Mouse (Mus musculus): Measurements from ENCODE around the gene 3110082I17Rik. TPM values are rescaled to one million over a fixed set of nuclear protein-coding genes. Genes with fewer than 3 reads are reported as not detected.

The 3110082I17Rik gene
- polyA plus RNA-seq, 1 experiment from 2014 or later = 35.6 TPM

GRCm38 (mm10) chr5:139382760-139383159 is 77.6 kb downstream of the 3110082I17Rik start:
- Histone ChIP-seq H3K27me3 (no peaks in the 10 kb centered on the region), H3K4me1 (peaks cover 43% of the 10 kb centered on the region), H3K4me3 (no peak overlapping the region), H3K27ac (0 out of 2 replicates have a peak overlapping the region, but pooled peaks have one; percentile 53), H3K4me2 (no peak overlapping the region; the same call in 1 of the 2 replicates), H3K9me3 (no peaks in the 10 kb centered on the region), H3K9ac (no peak overlapping the region; the same call in 1 of the 2 replicates), H3K36me3 (no peaks in the 10 kb centered on the region)
- ATAC-seq (ENCODE audit: insufficient number of reproducible peaks, insufficient read depth, low FRiP score, low TSS enrichment, low read depth) = no peak
- WGBS = 79% methylated on average over 8 of the region's 8 CpGs

GRCm38 (mm10) chr5:139381586-139382513 is 78.5 kb downstream of the 3110082I17Rik start:
- no peaks in the 10 kb centered on the region for H3K9me3 ChIP-seq
- ATAC-seq (ENCODE audit: insufficient number of reproducible peaks, insufficient read depth, low FRiP score, low TSS enrichment, low read depth) = no peak
- H3K9ac ChIP-seq = peak overlapping the region; percentile 22
- no peak overlapping the region for H3K4me2 ChIP-seq
- H3K27ac ChIP-seq = 0 out of 2 replicates have a peak overlapping the region, but pooled peaks have one; percentile 53
- WGBS = 77% methylated on average over 18 of the region's 18 CpGs
- H3K27me3 ChIP-seq = no peaks in the 10 kb centered on the region
- peaks cover 49% of the 10 kb centered on the region for H3K4me1 ChIP-seq
- H3K36me3 ChIP-seq = no peaks in the 10 kb centered on the region
- H3K4me3 ChIP-seq = no peak overlapping the region

- no peaks in the 10 kb centered on the region for H3K9me3 ChIP-seq
- H3K4me1 ChIP-seq = peaks cover 51% of the 10 kb centered on the region
- WGBS = under 1% methylated on average over 73 of the region's 73 CpGs
- H3K27me3 ChIP-seq = no peaks in the 10 kb centered on the region
- peak; percentile 74; the same call in 1 of the 2 replicates for ATAC-seq (ENCODE audit: insufficient number of reproducible peaks, insufficient read depth, low FRiP score, low TSS enrichment, low read depth)
- H3K4me3 ChIP-seq = peak overlapping the region; percentile 64
- H3K4me2 ChIP-seq = peak overlapping the region; percentile 90
- 0 out of 2 replicates have a peak overlapping the region, but pooled peaks have one; percentile 2 for H3K27ac ChIP-seq
- peak overlapping the region; percentile 77 for H3K9ac ChIP-seq
- no peaks in the 10 kb centered on the region for H3K36me3 ChIP-seq
These were observed 79.7 kb downstream of the 3110082I17Rik start for GRCm38 (mm10) chr5:139380385-139381248.

- ATAC-seq (ENCODE audit: insufficient number of reproducible peaks, insufficient read depth, low FRiP score, low TSS enrichment, low read depth) = 0 out of 2 replicates have a peak, but pooled peaks have one; percentile 40
- Histone ChIP-seq H3K4me1 (peaks cover 51% of the 10 kb centered on the region), H3K9me3 (no peaks in the 10 kb centered on the region), H3K4me3 (peak overlapping the region; percentile 64), H3K36me3 (no peaks in the 10 kb centered on the region), H3K27ac (peak overlapping the region; percentile 2; the same call in 1 of the 2 replicates), H3K4me2 (peak overlapping the region; percentile 90), H3K27me3 (no peaks in the 10 kb centered on the region), H3K9ac (peak overlapping the region; percentile 77)
- 28% methylated on average over 8 of the region's 8 CpGs for WGBS
These were observed 80.4 kb downstream of the 3110082I17Rik start for GRCm38 (mm10) chr5:139379771-139380384.

- Histone ChIP-seq H3K27ac (peak overlapping the region; percentile 66), H3K9me3 (no peaks in the 10 kb centered on the region), H3K4me3 (0 out of 2 replicates have a peak overlapping the region, but pooled peaks have one; percentile 2), H3K4me2 (peak overlapping the region; percentile 90; the same call in 1 of the 2 replicates), H3K27me3 (no peaks in the 10 kb centered on the region), H3K9ac (no peak overlapping the region), H3K36me3 (no peaks in the 10 kb centered on the region), H3K4me1 (peaks cover 47% of the 10 kb centered on the region)
- no peak for ATAC-seq (ENCODE audit: insufficient number of reproducible peaks, insufficient read depth, low FRiP score, low TSS enrichment, low read depth)
- 50% methylated on average over 21 of the region's 21 CpGs for WGBS
These were observed 81.2 kb downstream of the 3110082I17Rik start for GRCm38 (mm10) chr5:139378986-139379629.

GRCm38 (mm10) chr5:139378271-139378556 is 82.1 kb downstream of the 3110082I17Rik start:
- Histone ChIP-seq H3K9ac (no peak overlapping the region), H3K9me3 (no peaks in the 10 kb centered on the region), H3K4me1 (peaks cover 47% of the 10 kb centered on the region), H3K4me3 (no peak overlapping the region), H3K36me3 (no peaks in the 10 kb centered on the region), H3K27me3 (no peaks in the 10 kb centered on the region), H3K27ac (peak overlapping the region; percentile 66), H3K4me2 (no peak overlapping the region)
- ATAC-seq (ENCODE audit: insufficient number of reproducible peaks, insufficient read depth, low FRiP score, low TSS enrichment, low read depth) = no peak
- 84% methylated on average over 7 of the region's 7 CpGs for WGBS

GRCm38 (mm10) chr5:139377468-139378270 is 82.7 kb downstream of the 3110082I17Rik start, which contains the start of gene Gpr146:
Gene Gpr146, plus strand, starts transcription at chr5:139377697.
- no peak within 1 kb of the TSS for H3K4me3 ChIP-seq
- H3K27ac ChIP-seq = peak within 1 kb of the TSS; percentile 66
- no peak for ATAC-seq (ENCODE audit: insufficient number of reproducible peaks, insufficient read depth, low FRiP score, low TSS enrichment, low read depth)
- no peaks in the 10 kb centered on the region for H3K9me3 ChIP-seq
- no peak within 1 kb of the TSS for H3K9ac ChIP-seq
- H3K4me1 ChIP-seq = peaks cover 49% of the 10 kb centered on the region
- WGBS = 48% methylated on average over 18 of the region's 18 CpGs
- H3K27me3 ChIP-seq = no peaks in the 10 kb centered on the region
- H3K36me3 ChIP-seq = no peaks in the 10 kb centered on the region
- H3K4me2 ChIP-seq = no peak within 1 kb of the TSS; the same call in 1 of the 2 replicates

GRCm38 (mm10) chr5:139374841-139375240 is 85.5 kb downstream of the 3110082I17Rik start:
- 71% methylated on average over 2 of the region's 2 CpGs for WGBS
- no peaks in the 10 kb centered on the region for H3K27me3 ChIP-seq
- H3K36me3 ChIP-seq = no peaks in the 10 kb centered on the region
- H3K4me2 ChIP-seq = no peak overlapping the region
- H3K4me3 ChIP-seq = no peak overlapping the region
- H3K9ac ChIP-seq = no peak overlapping the region
- no peak overlapping the region for H3K27ac ChIP-seq
- no peaks in the 10 kb centered on the region for H3K9me3 ChIP-seq
- peaks cover 56% of the 10 kb centered on the region for H3K4me1 ChIP-seq
- ATAC-seq (ENCODE audit: insufficient number of reproducible peaks, insufficient read depth, low FRiP score, low TSS enrichment, low read depth) = no peak

GRCm38 (mm10) chr5:139373889-139374444 is 86.4 kb downstream of the 3110082I17Rik start:
- ATAC-seq (ENCODE audit: insufficient number of reproducible peaks, insufficient read depth, low FRiP score, low TSS enrichment, low read depth) = no peak
- H3K4me3 ChIP-seq = no peak overlapping the region

GRCm38 (mm10) chr5:139373126-139373525 is 87.2 kb downstream of the 3110082I17Rik start:
- H3K4me2 ChIP-seq = no peak overlapping the region
- ATAC-seq (ENCODE audit: insufficient number of reproducible peaks, insufficient read depth, low FRiP score, low TSS enrichment, low read depth) = no peak
- H3K9me3 ChIP-seq = no peaks in the 10 kb centered on the region
- H3K9ac ChIP-seq = no peak overlapping the region
- peaks cover 42% of the 10 kb centered on the region for H3K4me1 ChIP-seq
- no peak overlapping the region for H3K4me3 ChIP-seq
- H3K27me3 ChIP-seq = no peaks in the 10 kb centered on the region
- no peak overlapping the region for H3K27ac ChIP-seq
- WGBS = 82% methylated on average over 3 of the region's 3 CpGs
- no peaks in the 10 kb centered on the region for H3K36me3 ChIP-seq

More at GRCm38 (mm10) chr5:139373889-139374444, 86.4 kb downstream of the 3110082I17Rik start:
- Histone ChIP-seq H3K27me3 (no peaks in the 10 kb centered on the region), H3K36me3 (no peaks in the 10 kb centered on the region), H3K9ac (no peak overlapping the region), H3K4me1 (peaks cover 49% of the 10 kb centered on the region), H3K4me2 (no peak overlapping the region), H3K27ac (no peak overlapping the region), H3K9me3 (no peaks in the 10 kb centered on the region)
- WGBS = 79% methylated on average over 6 of the region's 6 CpGs

Measured in embryonic facial prominence, embryonic 13.5 days (tissue).